ENCODE assay signal across 9 mouse cellular contexts in the genomic region with DNA sequence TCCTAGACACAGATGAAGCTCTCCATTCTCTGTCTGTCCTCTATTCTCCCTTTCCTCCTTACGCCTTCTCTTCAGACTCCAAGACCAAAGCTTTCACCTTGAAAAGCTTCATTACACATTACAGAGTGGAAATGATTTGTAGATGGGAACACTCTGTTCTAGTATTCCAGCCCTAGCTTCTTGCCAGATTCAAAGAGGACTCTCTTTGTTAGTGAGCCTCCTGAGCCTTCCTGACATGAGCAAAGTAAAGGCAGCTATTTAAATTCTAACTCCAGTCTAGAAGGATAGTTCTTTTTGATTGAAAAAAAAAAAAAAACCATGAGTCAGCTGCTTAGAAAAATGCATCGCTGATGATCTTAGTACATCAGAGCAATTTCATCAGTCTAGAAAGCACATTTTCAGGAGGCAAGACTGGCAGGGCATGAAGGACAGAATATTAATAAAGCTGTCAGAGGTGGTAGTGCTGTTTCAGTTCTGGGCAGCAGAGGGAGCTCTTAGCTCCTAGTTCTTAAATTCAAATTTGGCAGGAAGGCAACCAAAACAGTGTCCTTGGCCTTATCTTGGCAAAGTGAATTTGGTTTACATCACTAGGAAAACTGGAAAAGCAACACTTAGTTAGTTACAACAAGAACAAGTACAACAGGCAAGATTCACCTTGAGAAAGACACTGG. TPM values are rescaled to one million over a fixed set of nuclear protein-coding genes. Genes with fewer than 3 reads are reported as not detected.
DNase-seq lines count a peak whose midpoint lies in the region; TF ChIP-seq lines count a peak whose summit lies in the region.
"Had no signal": no experiment of that assay in that cellular context is flagged by ENCODE, and none has a peak within 500 bp of the region (broad histone marks: within the 10 kb centered on the region; RNA-seq: fewer than 3 reads in every experiment).

No protein-coding gene starts in this region.

- DNase-seq in heart, adult 18-20 months: peak; percentile 18 to 63
- DNase-seq in heart, embryonic 10.5 days (ENCODE audit: low spot score): no peak
- DNase-seq in cerebellum, adult 8-10 months: peak; percentile 40
- DNase-seq in frontal cortex, postnatal 25 days (ENCODE audit: low spot score in 2 of 2): peak; percentile 62 to 69
- DNase-seq in kidney, postnatal 36 days: peak; percentile 49 to 76
- peak; percentile 61 for DNase-seq in lung, postnatal 10 days
- DNase-seq in right cerebral cortex, postnatal 36 days (ENCODE audit: low spot score in 2 of 2): peak; percentile 34 to 39

- WGBS in heart, embryonic 10.5 days: 58% methylated on average over 2 of the region's 2 CpGs

- H3K36me3 ChIP-seq in heart, embryonic 10.5 days: no peaks in the 10 kb centered on the region
- H3K36me3 ChIP-seq in E14TG2a.4 (ENCODE audit: insufficient read depth, low read length): no peaks in the 10 kb centered on the region

- TF ChIP-seq CTCF in E14TG2a.4 (conservative IDR thresholded peaks at IDR 0.05; ENCODE audit: low read length): peak; percentile 68

- H3K4me3 ChIP-seq in heart, embryonic 10.5 days: no peak overlapping the region
- no peak overlapping the region for H3K4me3 ChIP-seq in E14TG2a.4 (replicated peaks; ENCODE audit: low read length)

- no peaks in the 10 kb centered on the region for H3K9me3 ChIP-seq in heart, embryonic 10.5 days
- H3K9me3 ChIP-seq in E14TG2a.4 (ENCODE audit: low read length): no peaks in the 10 kb centered on the region

- no peaks in the 10 kb centered on the region for H3K27me3 ChIP-seq in heart, embryonic 10.5 days (ENCODE audit: insufficient read depth, poor library complexity, severe bottlenecking)
- no peaks in the 10 kb centered on the region for H3K27me3 ChIP-seq in E14TG2a.4 (ENCODE audit: insufficient read depth, low read length)
- H3K27me3 ChIP-seq: CH12.LX had no signal

- H3K27ac ChIP-seq in heart, embryonic 10.5 days: no peak overlapping the region

- H3K4me1 ChIP-seq in heart, embryonic 10.5 days: no peaks in the 10 kb centered on the region
- no peaks in the 10 kb centered on the region for H3K4me1 ChIP-seq in E14TG2a.4 (replicated peaks; ENCODE audit: low read depth, low read length)

RNA-seq across cellular contexts. Expression of a gene that starts 41.5 kb away (rescaled TPM):
- not detected for total RNA-seq in heart, adult 18-20 months (2021)
- polyA plus RNA-seq in heart, embryonic 10.5 days (2016; fragmentation: Nextera tagmentation; extraction: Ambion mirVana): not detected in 2 replicates
- total RNA-seq: CH12.LX had no signal
